Mouse (Mus musculus): ENCODE data around the gene Bpifa5.
"Not testable (repeated sequence)": the region's sequence is repeated elsewhere in the genome, so short reads cannot be mapped to it uniquely, and the experiment has no call there.

Bpifa5 gene

DNA sequence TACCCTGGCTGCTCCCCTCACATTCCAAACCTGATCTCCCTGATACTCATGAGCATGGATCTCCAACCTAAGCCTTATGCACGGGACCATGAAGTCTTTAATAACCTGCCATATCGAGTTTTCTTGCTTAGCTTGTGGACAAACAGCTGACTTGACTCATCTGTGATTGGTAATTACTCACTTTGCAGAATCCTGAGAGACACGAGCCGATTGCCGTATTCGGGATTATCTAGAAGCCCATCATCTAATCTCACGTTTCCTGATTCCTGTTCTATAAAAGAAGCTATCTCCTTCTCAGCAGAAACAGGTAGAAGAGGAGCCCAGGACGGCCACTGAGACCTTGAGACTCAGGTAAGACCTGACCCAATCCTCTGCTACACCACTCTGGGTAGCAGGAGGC, at the start of gene Bpifa5:
Bpifa5 (plus strand) TSS at position 301 of the 400 bp plus-strand sequence.
- DNase-seq (ENCODE audit: low spot score in 2 of 2) = no peak

DNA sequence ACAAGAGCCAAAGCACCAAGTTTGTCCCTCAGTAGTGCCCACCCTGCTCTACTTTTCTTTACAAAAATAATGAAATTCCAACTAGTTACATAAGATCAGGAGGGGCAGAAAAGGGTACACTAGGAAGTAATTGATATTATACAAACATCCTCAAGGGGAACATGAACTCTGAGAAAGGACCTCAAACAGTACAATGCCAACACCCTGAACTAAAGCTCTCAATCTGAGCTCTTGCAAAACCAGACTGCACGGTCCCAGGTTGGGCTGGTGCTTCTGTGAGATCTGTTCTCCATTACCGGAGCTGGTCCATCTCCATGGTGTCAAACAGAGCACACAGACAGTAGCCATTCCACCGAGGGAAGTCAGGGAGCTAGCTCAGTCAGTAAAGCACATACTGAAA, 45.0 kb upstream of the Bpifa5 start:
- no peak for DNase-seq (ENCODE audit: low spot score in 2 of 2)

DNA sequence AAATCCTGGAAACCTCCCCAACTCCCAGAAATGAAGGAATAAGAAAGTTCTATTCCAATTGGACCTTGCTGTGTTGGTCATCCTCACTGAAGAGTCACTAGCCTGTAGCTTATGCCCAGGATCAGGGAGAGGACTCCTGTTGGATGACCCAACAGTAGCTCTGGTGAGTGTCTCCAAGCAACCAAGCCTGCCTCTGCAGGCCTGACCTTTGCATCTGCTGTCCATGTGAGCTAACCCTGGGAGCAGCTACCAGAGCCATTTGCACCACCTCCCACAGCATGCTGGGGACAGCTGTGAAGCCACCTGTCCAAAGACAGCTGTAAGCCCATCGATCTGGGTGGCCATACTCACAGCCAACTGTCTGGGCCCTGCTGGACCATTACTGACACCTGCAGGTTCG, 32.3 kb upstream of the Bpifa5 start, which contains the start of gene Bpifa3:
Bpifa3 (plus strand) TSS at position 217 of the 400 bp plus-strand sequence.
- DNase-seq (ENCODE audit: low spot score in 2 of 2) = no peak

DNA sequence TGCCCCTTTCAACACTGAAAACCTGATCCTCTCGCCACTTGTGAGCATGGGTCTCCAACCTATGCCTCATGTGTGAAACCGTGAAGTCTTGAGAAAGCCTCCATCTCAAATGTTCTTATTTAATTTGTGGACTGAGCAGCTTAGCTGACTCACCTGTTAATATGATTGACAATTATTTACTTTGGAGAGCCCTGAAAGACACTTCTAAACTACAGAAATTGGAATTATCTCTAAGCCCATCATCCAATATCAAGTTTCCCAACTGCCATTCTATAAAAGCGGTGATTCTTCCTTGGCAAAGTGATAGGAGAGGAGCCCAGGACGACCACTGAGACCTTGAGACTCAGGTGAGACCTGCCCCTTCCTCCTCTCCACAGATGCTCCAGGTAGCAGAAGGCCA, 19.8 kb upstream of the Bpifa5 start, which contains the start of gene Bpifa1:
Bpifa1 (plus strand) TSS at position 301 of the 400 bp plus-strand sequence.
- DNase-seq (ENCODE audit: low spot score in 2 of 2) = no peak

DNA sequence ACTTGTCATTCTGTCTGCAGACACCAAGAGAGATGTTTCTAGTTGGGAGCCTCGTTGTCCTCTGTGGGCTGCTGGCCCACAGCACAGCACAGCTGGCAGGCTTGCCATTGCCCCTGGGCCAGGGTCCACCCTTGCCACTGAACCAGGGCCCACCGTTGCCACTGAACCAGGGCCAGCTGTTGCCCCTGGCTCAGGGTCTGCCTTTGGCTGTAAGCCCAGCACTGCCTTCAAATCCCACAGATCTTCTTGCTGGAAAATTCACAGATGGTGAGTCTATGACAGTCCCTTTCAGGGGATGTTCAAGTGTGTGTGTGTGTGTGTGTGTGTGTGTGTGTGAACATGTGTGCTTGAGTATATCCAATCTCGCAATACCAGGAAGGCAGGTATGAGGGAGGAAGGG, 18.7 kb upstream of the Bpifa5 start:
- no peak for DNase-seq (ENCODE audit: low spot score in 2 of 2)

DNA sequence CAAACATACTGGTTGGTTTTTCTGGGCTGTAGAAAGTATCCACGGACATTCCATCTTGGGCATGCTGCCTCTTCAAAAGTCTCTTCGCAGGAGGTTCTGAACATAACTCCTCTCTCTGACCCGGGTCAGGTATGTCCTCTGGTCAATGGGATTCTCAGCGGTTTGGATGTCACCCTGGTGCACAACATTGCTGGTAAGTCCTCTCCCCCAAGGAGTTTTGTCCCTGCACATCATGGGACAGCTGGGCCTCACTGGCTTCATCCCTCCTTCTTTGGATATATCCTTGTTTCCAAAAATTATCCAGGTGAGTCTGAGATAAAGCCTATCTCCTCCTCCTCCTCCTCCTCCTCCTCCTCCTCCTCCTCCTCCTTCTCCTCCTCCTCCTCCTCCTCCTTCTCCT, 14.9 kb upstream of the Bpifa5 start:
- no peak for DNase-seq (ENCODE audit: low spot score in 2 of 2)

DNA sequence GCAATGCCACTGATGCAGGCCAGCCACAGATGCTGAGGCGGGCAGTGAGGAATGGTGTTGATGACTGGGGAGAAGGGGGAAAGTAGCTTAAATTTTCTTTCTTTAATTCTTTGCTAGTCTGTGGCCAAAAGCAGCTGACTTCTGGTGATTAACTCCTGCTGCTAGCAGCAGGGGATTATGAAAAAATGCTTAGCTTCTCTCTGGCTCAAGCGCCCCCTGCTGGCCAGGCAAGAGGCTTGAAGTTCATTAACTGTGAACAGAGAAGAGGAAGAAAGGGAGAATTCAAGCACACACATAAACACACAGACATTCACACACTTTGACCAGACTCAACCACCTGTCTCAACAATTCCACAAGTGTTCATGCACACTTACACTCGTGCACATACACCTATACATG, 4.0 kb upstream of the Bpifa5 start:
- DNase-seq (ENCODE audit: low spot score in 2 of 2) = no peak

DNA sequence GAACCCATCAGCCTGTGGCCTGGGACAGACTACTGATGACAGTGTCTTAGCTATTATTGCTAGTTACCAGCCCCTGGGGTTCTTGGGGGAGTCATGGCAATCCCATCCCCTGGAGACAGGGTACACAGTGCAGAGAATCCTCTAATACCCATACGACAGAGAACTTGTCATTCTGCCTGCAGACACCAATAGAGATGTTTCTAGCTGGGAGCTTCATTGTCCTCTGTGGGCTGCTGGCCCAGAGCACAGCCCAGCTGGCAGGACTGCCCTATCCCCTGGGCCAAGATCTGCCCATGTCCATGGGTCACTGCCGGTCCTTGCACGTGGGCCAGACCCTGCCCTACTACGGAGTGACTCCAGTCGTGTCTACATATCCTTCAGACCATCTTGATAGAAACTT, 899 bp downstream of the Bpifa5 start:
- DNase-seq (ENCODE audit: low spot score in 2 of 2) = no peak

DNA sequence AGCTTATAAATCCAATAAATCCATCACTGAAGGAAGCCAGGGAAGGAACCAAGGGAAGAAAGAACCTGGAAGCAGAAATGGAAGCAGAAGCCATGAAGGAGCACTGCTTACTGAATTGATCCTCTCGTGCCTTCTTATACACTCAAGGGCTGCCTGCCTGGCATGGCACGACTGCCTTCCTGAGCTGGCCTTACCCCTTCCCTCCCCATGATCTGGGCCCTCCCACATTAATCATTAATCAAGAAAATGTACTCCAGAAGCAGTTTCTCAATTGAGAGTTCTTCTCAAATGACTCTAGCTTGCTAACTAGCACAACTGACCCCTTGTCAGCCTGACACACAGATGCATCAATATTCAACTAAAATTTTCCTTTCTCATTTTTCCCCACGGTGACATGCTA, 6.8 kb downstream of the Bpifa5 start:
- DNase-seq (ENCODE audit: low spot score in 2 of 2) = no peak

DNA sequence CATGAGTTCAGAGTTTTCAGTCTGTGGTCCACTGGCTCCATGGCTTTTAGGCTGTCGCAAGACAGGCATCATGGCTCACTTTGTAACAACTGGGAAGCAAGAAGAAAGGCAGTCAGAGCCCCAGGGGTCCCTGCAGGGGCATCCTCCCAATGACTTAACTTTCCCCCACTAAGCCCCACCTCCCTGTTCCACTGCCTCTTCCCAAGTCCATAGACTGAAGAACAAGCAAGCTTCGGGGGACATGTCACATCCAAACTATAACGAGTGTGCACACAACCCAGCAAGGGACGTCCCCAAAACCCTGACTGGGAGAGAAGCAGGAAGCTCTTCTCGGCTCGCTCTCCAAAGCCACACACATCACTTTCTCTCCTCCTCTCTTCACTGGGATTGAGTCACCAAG, 9.2 kb downstream of the Bpifa5 start:
- DNase-seq (ENCODE audit: low spot score in 2 of 2) = no peak

DNA sequence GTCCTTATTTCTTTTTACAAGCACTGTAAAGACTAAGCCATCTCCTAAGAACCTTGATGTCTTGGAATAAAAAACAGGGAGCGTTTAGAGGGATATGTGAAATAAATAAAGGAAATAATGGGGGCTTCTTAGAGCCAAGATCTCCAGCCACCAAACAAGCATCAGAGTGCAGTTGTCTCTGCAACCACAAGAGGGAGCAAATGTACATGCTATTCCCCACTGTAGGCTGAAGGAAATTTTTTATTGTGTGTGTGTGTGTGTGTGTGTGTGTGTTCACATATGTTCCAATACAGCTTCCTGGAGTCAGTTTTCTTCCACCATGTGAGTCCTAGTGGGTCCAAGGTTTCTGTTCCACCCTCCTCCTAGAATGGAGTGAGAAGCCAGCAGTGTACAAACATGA, 10.9 kb downstream of the Bpifa5 start:
- DNase-seq (ENCODE audit: low spot score in 2 of 2) = no peak

DNA sequence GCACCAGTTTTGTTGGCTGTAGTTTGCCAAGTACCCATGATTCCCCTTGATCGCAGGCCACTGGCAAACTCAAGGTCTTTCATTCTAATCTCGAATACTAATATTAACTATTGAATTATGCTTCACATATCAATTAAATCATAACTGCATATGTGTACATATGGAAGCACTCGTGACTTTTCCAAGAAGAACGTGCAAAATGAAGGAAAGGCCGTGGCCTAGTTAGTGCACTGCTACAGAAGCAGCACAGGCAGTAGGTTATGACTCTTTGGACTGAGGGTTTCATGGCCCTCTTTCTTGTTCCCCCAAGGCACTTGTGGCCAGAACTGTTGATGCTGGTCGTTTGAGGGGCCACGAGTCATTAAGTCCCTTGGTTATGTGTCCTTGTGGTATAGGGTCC, 19.5 kb downstream of the Bpifa5 start:
- not testable (repeated sequence) for DNase-seq (ENCODE audit: low spot score in 2 of 2)

DNA sequence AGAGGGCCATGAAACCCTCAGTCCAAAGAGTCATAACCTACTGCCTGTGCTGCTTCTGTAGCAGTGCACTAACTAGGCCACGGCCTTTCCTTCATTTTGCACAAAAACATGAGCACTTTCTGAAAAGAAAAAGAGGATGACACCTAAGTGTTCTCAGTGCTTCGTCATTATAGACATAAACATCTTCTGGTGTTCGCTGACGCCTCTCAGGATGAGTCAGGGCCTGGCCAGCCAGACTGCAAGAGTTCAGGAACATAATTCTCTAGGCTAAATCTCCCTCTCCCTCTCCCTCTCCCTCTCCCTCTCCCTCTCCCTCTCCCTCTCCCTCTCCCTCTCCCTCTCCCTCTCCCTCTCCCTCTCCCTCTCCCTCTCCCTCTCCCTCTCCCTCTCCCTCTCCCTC, 20.7 kb downstream of the Bpifa5 start:
- DNase-seq (ENCODE audit: low spot score in 2 of 2) = not testable (repeated sequence)

DNA sequence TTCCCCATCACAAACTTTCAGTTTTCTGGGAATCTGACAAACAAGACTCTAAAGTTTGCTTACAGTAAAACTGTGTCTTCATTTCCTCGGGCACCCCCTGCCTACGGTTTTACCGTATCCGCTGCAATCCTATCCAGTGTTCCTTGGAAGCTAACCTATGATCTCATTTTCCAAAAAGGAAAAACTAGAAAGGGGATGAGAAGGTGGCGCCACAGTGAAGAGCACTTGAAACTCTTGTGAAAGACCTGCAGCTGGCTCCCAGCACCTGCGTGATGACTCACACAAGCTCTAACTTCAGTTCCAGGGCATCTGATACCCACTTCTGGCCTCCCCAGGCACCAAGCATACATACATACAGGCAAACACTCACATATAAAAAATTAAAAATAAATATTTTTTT, 22.9 kb downstream of the Bpifa5 start:
- no peak for DNase-seq (ENCODE audit: low spot score in 2 of 2)

DNA sequence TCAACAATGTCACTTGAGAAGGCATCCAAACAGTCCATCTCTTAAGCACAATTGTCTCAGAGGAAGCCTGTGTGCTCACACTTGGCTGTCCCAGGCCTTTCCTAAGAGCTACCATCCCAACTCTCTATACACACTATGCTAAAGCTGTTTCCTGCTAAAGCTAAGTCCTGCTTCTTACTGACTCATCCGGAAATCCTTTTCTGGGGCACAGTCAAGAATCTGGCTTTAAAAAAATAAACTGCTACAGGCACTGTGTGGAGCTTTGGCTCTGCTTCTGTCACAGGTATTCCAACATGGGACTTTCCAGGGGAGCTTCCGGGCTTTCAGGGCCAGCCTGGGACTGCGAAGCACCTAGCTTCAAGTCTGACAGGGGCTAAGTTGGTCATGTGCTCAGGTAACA, 23.3 kb downstream of the Bpifa5 start:
- no peak for DNase-seq (ENCODE audit: low spot score in 2 of 2)

DNA sequence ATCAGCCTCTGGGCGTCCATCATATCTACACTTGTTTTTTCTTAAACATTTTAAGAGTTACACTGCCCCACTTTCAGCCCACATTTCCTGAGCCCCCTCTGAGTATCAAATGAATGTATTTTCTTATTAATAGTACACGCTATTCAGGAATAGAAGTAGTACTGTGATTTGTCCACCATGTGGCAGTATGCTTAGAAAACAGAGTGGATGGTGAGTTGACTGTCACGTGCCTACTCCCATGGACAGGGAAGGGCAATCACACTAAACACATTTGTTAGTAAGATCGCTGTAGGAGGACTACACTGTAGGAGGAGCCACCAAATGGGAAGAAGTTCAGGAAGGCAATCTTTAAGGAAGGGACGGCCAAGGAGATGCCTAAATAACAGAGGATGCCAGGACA, 25.1 kb downstream of the Bpifa5 start:
- DNase-seq (ENCODE audit: low spot score in 2 of 2) = no peak

DNA sequence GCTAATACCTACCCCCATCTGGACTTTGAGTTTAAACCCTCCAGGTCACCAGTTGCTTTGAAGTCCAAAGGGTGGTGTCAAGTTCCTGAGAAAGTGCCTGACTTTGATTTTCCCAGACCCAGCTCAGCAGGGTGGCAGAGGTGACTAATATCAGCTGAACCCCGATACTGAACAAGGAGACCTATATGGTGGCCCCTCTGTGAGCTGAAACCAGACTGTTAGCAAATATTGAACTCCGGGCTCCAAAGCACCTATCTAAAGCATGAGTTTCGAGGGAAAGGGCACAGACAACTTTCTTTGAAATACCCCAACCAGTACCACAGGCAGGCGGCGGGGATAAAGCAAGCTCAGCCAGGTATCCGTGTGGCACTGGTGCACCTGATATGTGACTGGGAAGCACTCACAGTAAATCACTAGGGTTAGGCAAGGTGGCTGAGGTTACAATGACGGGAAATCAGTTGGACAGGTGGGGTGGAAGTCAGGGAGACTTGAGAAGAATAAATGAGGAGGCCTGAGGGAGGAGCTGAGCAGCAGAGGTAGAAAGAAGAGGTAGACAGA, 27.5 kb downstream of the Bpifa5 start:
- DNase-seq (ENCODE audit: low spot score in 2 of 2) = no peak

DNA sequence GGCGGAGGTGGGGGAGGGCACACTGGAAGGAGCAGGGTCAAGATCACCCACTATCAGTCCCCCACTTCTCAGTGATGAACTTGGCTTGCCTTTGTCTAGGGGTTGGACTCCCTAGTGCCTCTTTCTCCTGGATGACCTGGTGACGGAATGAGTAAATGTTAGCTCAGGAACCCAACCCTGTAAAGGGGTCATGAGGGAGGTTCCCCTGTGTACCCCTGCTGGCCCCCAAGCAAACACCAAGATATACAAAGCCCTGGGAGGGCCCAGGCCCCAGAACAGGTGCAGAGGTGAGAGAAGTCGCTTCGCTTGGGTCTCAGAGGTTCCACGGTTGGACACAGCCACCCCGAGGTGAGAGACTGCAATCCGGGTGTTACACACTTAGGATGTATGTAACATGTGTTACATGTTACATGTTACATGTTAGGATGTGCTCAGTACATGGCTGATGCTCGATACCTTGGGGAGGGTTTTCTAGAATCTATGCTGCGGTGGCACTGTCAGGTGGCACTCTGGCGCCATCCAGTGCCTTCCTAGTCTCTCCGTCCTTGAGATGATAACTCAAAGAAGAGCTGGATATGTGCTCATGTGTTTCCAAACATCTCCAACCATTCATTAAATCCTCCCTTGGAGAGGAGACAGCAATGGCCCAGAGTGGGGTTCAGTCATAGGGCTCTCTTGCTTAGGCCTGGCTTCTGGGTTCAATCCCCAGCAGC, 28.3 kb downstream of the Bpifa5 start, which contains the start of gene Bpifb1:
Bpifb1 (plus strand) TSS at position 273 of the 713 bp plus-strand sequence.
- no peak for DNase-seq (ENCODE audit: low spot score in 2 of 2)

DNA sequence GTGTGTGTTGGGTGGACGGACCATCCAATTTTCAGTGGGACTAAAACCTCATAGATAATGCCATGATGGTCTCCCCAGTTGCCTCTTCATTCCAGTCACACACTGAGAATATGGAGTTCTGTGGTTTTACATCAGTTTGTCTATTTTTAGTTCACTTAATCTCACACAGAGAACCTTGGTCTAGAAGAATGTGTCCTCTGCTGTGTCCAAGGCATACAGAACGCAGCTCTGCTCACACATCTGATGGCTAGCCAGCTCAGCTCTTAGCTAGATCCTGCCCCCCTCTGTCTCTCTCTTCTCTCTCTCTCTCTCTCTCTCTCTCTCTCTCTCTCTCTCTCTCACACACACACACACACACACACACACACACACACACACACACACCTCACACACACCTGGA, 29.7 kb downstream of the Bpifa5 start:
- DNase-seq (ENCODE audit: low spot score in 2 of 2) = no peak

DNA sequence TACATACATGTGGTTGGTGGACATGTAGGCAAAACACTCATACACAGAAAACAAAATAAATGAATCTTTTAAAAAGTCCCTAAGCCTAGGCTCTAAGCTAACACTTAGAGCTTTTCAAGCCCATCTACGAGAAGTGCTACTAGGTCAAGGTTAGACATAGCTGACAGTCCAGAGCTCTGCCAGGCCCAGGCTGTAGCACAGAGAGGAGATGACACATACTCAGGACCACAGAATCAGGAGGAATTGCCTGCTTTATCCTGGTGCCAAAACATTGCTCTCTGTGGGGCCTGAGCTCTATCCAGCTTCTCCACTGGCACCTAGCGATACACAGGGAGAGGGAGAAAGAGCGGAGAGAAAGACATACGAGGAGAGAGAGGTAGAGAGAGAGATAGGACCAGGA, 30.7 kb downstream of the Bpifa5 start:
- DNase-seq (ENCODE audit: low spot score in 2 of 2) = no peak

DNA sequence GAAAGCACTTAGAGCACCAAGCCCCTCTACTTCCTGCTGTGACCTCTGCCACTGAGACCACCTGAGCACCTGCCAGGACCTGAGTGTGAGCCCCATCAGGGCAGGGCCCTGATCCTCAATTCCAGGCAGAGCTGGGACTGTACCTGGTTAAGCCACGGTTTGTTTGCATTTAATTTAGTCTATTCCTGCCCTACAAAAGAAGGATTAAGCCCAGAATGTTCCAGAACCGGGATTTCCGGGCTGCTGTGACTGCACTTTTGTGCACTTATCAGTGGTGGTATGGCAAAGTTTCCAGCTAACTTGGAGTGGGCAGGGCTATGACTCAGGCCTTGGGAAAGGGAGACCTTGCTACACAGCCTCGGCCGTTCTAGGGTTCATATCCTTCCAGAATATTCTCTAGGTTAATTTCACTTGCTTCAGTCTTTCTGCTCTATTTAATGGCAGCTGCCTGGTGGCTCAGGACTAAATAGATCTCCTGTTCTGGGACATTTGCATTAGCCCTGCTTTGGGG, 31.6 kb downstream of the Bpifa5 start:
- DNase-seq (ENCODE audit: low spot score in 2 of 2) = no peak

DNA sequence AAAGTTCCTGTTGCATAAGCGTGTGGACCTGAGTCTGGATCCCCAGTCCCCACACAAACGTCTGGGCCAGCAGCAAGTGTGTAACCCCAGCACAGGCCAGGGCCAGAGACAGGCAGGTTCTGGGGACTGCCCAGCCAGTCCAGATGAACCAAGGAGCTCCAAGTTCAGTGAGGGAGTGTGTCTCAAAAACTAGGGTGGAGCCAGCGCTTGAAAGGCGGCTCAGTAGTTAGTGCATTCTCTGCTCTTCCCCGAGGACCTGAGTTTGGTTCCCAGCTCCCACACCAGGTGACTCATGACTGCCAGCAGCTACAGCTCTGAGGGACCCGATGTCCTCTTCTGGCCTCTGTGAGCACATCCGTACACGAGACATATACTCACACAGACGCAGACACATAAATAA, 34.6 kb downstream of the Bpifa5 start:
- no peak for DNase-seq (ENCODE audit: low spot score in 2 of 2)

DNA sequence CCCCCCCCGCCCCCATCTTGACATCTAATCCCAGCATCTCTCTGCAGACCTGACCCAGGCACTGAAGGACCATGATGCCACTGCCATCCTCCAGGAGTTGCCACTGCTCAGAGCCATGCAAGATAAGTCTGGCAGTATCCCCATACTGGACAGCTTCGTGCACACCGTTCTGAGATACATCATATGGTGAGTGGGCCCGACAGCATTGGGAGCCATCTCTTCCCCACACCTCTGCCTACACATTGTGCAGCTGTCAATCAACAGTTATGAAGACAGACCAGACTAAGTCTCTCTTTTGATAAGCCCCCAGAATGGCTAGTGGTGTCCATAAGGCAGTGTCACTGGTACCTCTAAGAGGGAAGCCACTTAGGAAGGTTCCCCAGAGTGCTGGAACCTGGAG, 42.2 kb downstream of the Bpifa5 start:
- DNase-seq (ENCODE audit: low spot score in 2 of 2) = no peak

All from spleen, postnatal 36 days (tissue).